23 mouse cellular contexts compared by ENCODE assay signal in the genomic region with DNA sequence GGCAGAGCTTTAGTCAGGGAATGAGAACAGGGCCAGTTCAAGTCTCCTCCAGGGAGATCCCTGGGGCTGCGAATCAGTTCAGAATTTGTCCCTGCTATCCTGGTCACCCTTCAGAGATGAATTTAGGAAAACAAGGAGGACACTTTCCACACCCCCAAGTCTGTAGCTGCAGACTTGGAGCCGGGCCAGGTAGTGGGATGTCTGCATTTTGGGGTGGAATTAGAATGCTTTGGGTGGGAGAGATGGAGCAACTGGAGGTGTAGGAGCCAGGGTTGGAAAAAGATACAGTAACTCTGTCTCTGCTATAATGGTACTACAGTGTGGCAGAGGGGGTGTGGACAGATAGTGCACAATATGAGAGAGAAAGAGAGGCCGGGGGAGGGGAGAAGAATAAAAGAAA.
"Had no signal": no experiment of that assay in that cellular context is flagged by ENCODE, and none has a peak within 500 bp of the region (broad histone marks: within the 10 kb centered on the region; RNA-seq: fewer than 3 reads in every experiment).

No protein-coding gene starts in this region.

- H3K27me3 ChIP-seq: hindbrain, embryonic 15.5 days; liver, embryonic 13.5 days had no signal

- H3K9me3 ChIP-seq: heart, embryonic 10.5 days; heart, embryonic 12.5 days; hindbrain, embryonic 13.5 days; hindbrain, embryonic 15.5 days; limb, embryonic 10.5 days; limb, embryonic 12.5 days; liver, embryonic 13.5 days had no signal

- ATAC-seq: hindbrain, postnatal 0 days; intestine, embryonic 16.5 days had no signal

- DNase-seq: gastrocnemius, postnatal 14 days; gastrocnemius, postnatal 36 days; heart, adult 18-20 months; heart, postnatal 14 days; heart, postnatal 36 days; kidney, adult 11 months; kidney, adult 2 months; kidney, adult 9 months; kidney, postnatal 10 days; kidney, postnatal 25 days; kidney, postnatal 4 days; liver; liver, embryonic 13.5 days had no signal

- H3K36me3 ChIP-seq: heart, embryonic 10.5 days; heart, embryonic 12.5 days; hindbrain, embryonic 13.5 days; hindbrain, embryonic 15.5 days; limb, embryonic 10.5 days; limb, embryonic 12.5 days; liver, embryonic 13.5 days had no signal

- H3K9ac ChIP-seq: heart, embryonic 12.5 days; hindbrain, embryonic 13.5 days; hindbrain, embryonic 15.5 days; limb, embryonic 12.5 days; liver, embryonic 13.5 days had no signal

- H3K4me3 ChIP-seq: heart, embryonic 10.5 days; heart, embryonic 12.5 days; hindbrain, embryonic 13.5 days; hindbrain, embryonic 15.5 days; layer of hippocampus, adult 2 months; limb, embryonic 10.5 days; limb, embryonic 12.5 days; liver, embryonic 13.5 days had no signal

- H3K27ac ChIP-seq: heart, embryonic 10.5 days; limb, embryonic 10.5 days; limb, embryonic 12.5 days; liver, embryonic 13.5 days had no signal

- H3K4me2 ChIP-seq: heart, embryonic 12.5 days; hindbrain, embryonic 13.5 days; hindbrain, embryonic 15.5 days; limb, embryonic 12.5 days; liver, embryonic 11.5 days; liver, embryonic 13.5 days had no signal

- H3K4me1 ChIP-seq: heart, embryonic 10.5 days; heart, embryonic 12.5 days; limb, embryonic 10.5 days; limb, embryonic 12.5 days; liver, embryonic 13.5 days had no signal
